Mouse (Mus musculus) neural tube, embryonic 11.5 days (tissue): ENCODE measurements at regions not wholly inside any gene's neighbourhood (a gene's known extent, or its start where the extent isn't known, plus 50 kb on each side); places are given as distances from the start of the nearest gene placed in this dataset.

Experiments used
- ATAC-seq: fragments of 200-750 bp; cut with Nextera tagmentation; 2 replicates; pipeline ENCODE4 v1.8.0; 2017; ENCODE audit warnings: moderate number of reproducible peaks, mild to moderate bottlenecking, moderate TSS enrichment, moderate library complexity; ENCODE audit not compliant: insufficient read depth, low FRiP score, low TSS enrichment
- DNase-seq: peaks from one replicate; pipeline ENCODE4 v3.0.0-alpha.2; 2015; ENCODE audit warnings: low spot score
- H3K27ac ChIP-seq: fragments of 300-500 bp; sonication (generic); 2 replicates; pipeline ENCODE4 v1.5.1; 2014; ENCODE audit warnings: low read depth, mild to moderate bottlenecking, low read length
- H3K27me3 ChIP-seq: fragments of 300-500 bp; sonication (generic); 2 replicates; pipeline ENCODE4 v1.6.1; 2014; ENCODE audit warnings: mild to moderate bottlenecking, low read length, mixed read lengths; ENCODE audit not compliant: control insufficient read depth, insufficient read depth
- H3K36me3 ChIP-seq: fragments of 300-500 bp; sonication (generic); 2 replicates; pipeline ENCODE4 v1.6.1; 2014; ENCODE audit warnings: mild to moderate bottlenecking, low read length, moderate library complexity, mixed read lengths; ENCODE audit not compliant: control insufficient read depth, insufficient read depth
- H3K4me1 ChIP-seq: fragments of 300-500 bp; sonication (generic); 2 replicates; pipeline ENCODE4 v1.6.1; 2014; ENCODE audit warnings: low read length, mixed read lengths; ENCODE audit not compliant: control insufficient read depth, insufficient read depth
- H3K4me2 ChIP-seq: fragments of 300-500 bp; sonication (generic); 2 replicates; pipeline ENCODE4 v1.6.1; 2014; ENCODE audit warnings: low read depth, mild to moderate bottlenecking, moderate library complexity
- H3K4me3 ChIP-seq: fragments of 300-500 bp; sonication (generic); 2 replicates; pipeline ENCODE4 v1.5.1; 2014; ENCODE audit warnings: low read depth, low read length
- H3K9ac ChIP-seq: fragments of 300-500 bp; sonication (generic); 2 replicates; pipeline ENCODE4 v1.6.1; 2014; ENCODE audit warnings: mild to moderate bottlenecking, low read length
- H3K9me3 ChIP-seq: fragments of 300-500 bp; sonication (generic); 2 replicates; pipeline ENCODE4 v1.6.1; 2016; ENCODE audit warnings: low read length; ENCODE audit not compliant: control insufficient read depth
- WGBS: fragments of 180-500 bp; shearing (Covaris S2); extraction: QIAGEN DNeasy Blood & Tissue Kit; methylation state at CpG from one replicate; pipeline ENCODE4 v1.1.7; 2014; 5-methylcytosine and 5-hydroxymethylcytosine counted together

- Histone ChIP-seq H3K4me3 (no peak overlapping the region), H3K27ac (no peak overlapping the region), H3K4me2 (no peak overlapping the region), H3K27me3 (no peaks in the 10 kb centered on the region), H3K36me3 (no peaks in the 10 kb centered on the region), H3K9me3 (no peaks in the 10 kb centered on the region), H3K9ac (no peak overlapping the region), H3K4me1 (peaks cover 17% of the 10 kb centered on the region)
- 72% methylated on average over 10 of the region's 10 CpGs for WGBS
- DNase-seq, result no peak
- ATAC-seq, result no peak
Measured at GRCm38 (mm10) chr1:177638381-177638780, 91.2 kb upstream of the 1700016C15Rik start.

- Histone ChIP-seq H3K4me1 (peaks cover 17% of the 10 kb centered on the region), H3K27me3 (no peaks in the 10 kb centered on the region), H3K9ac (no peak overlapping the region), H3K36me3 (no peaks in the 10 kb centered on the region), H3K9me3 (no peaks in the 10 kb centered on the region), H3K27ac (0 out of 2 replicates have a peak overlapping the region, but pooled peaks have one; percentile 14), H3K4me2 (no peak overlapping the region), H3K4me3 (no peak overlapping the region)
- peak; percentile 83 for ATAC-seq
- DNase-seq, result peak; percentile 72
- 28% methylated on average over 20 of the region's 20 CpGs for WGBS
Measured at GRCm38 (mm10) chr1:177639931-177640846, 89.4 kb upstream of the 1700016C15Rik start.

- Histone ChIP-seq H3K36me3 (no peaks in the 10 kb centered on the region), H3K27me3 (no peaks in the 10 kb centered on the region), H3K27ac (no peak overlapping the region), H3K4me1 (peaks cover 17% of the 10 kb centered on the region), H3K9ac (no peak overlapping the region), H3K4me2 (no peak overlapping the region), H3K9me3 (no peaks in the 10 kb centered on the region), H3K4me3 (no peak overlapping the region)
- DNase-seq (no peak), ATAC-seq (no peak)
- WGBS, result 63% methylated on average over 10 of the region's 10 CpGs
Measured at GRCm38 (mm10) chr1:177642712-177643467, 86.7 kb upstream of the 1700016C15Rik start.

GRCm38 (mm10) chr1:177643662-177644061 lies 86.0 kb upstream of the 1700016C15Rik start:
- ATAC-seq (no peak), DNase-seq (no peak)
- Histone ChIP-seq H3K27ac (no peak overlapping the region), H3K36me3 (no peaks in the 10 kb centered on the region), H3K4me3 (no peak overlapping the region), H3K4me2 (no peak overlapping the region), H3K27me3 (no peaks in the 10 kb centered on the region), H3K9ac (no peak overlapping the region), H3K4me1 (peaks cover 17% of the 10 kb centered on the region), H3K9me3 (no peaks in the 10 kb centered on the region)
- 83% methylated on average over 3 of the region's 3 CpGs for WGBS

GRCm38 (mm10) chr1:177644214-177644613 lies 85.4 kb upstream of the 1700016C15Rik start:
- H3K9me3 ChIP-seq, result no peaks in the 10 kb centered on the region
- DNase-seq (no peak), ATAC-seq (no peak)
- H3K27me3 ChIP-seq, result no peaks in the 10 kb centered on the region
- no peak overlapping the region for H3K9ac ChIP-seq
- peaks cover 17% of the 10 kb centered on the region for H3K4me1 ChIP-seq
- no peak overlapping the region for H3K4me3 ChIP-seq
- no peak overlapping the region for H3K4me2 ChIP-seq
- WGBS, result 85% methylated on average over 4 of the region's 4 CpGs
- H3K27ac ChIP-seq, result no peak overlapping the region
- H3K36me3 ChIP-seq, result no peaks in the 10 kb centered on the region

GRCm38 (mm10) chr1:177645327-177645726 lies 84.3 kb upstream of the 1700016C15Rik start:
- Histone ChIP-seq H3K4me2 (no peak overlapping the region), H3K36me3 (no peaks in the 10 kb centered on the region), H3K4me1 (peaks cover 8% of the 10 kb centered on the region), H3K27me3 (no peaks in the 10 kb centered on the region), H3K27ac (no peak overlapping the region), H3K4me3 (no peak overlapping the region), H3K9me3 (no peaks in the 10 kb centered on the region), H3K9ac (no peak overlapping the region)
- ATAC-seq, result no peak
- no peak for DNase-seq
- 54% methylated on average over 4 of the region's 4 CpGs for WGBS

GRCm38 (mm10) chr1:177645897-177646535 lies 83.6 kb upstream of the 1700016C15Rik start:
- Histone ChIP-seq H3K27me3 (no peaks in the 10 kb centered on the region), H3K9ac (no peak overlapping the region), H3K27ac (no peak overlapping the region), H3K4me2 (no peak overlapping the region), H3K9me3 (no peaks in the 10 kb centered on the region), H3K4me1 (peaks cover under 1% of the 10 kb centered on the region; the same call in 1 of the 2 replicates), H3K36me3 (no peaks in the 10 kb centered on the region), H3K4me3 (no peak overlapping the region)
- ATAC-seq, result peak; percentile 36; the same call in 1 of the 2 replicates
- 62% methylated on average over 5 of the region's 5 CpGs for WGBS
- DNase-seq, result no peak

GRCm38 (mm10) chr1:177647876-177648275 lies 81.7 kb upstream of the 1700016C15Rik start:
- Histone ChIP-seq H3K27ac (no peak overlapping the region), H3K36me3 (no peaks in the 10 kb centered on the region), H3K9me3 (no peaks in the 10 kb centered on the region), H3K4me1 (no peaks in the 10 kb centered on the region), H3K4me2 (no peak overlapping the region), H3K4me3 (no peak overlapping the region), H3K9ac (no peak overlapping the region), H3K27me3 (no peaks in the 10 kb centered on the region)
- ATAC-seq (no peak), DNase-seq (no peak)
- WGBS, result 91% methylated on average over 1 of the region's 1 CpGs
